Mouse (Mus musculus) layer of hippocampus, postnatal 10 days (tissue): ENCODE results near the gene Slc26a1. TPM values are rescaled to one million over a fixed set of nuclear protein-coding genes. Genes with fewer than 3 reads are reported as not detected.

Experiments
- DNase-seq, 2 experiments: peaks; one replicate each; pipeline ENCODE4 v3.0.0; 2021; ENCODE audit warnings: low spot score in 2 of 2
- long read RNA-seq: library from polyadenylated mRNA; stranded (forward); transcript quantifications from one replicate; pipeline ENCODE4 v2.0.0, GENCODE M21; 2023
- total RNA-seq, 2 experiments: library from RNA; stranded (reverse); gene quantifications; 2 replicates each; pipeline ENCODE4 v1.2.3; 2021

The Slc26a1 gene
- total RNA-seq = 1 to 10 TPM; 2.6 to 3.2 TPM
- long read RNA-seq = 0 reads

- DNase-seq = no peak
Observed at GRCm38 (mm10) chr5:108675251-108675816, at the start of gene Slc26a1. Slc26a1 (minus strand) TSS chr5:108675569.

DNA sequence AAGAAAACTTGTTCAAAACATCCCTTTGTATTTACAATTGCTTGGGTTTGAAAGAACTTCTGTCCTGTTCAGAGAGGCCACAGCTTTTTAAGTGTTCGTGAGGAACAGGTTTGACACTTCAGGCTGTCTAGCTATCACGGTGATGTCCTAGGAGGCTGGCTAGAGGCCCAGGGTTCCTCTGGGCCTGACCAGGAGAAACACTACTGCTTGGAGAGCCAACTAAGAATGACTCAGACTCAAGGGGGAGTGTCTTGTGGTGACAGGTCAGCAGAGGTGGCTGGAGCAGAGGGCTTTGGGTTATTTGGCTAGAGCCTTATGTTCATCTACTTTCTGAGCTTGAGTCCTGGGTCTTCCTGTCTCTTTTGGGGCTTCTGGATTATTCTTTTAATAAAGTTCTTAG, 48.6 kb upstream of the Slc26a1 start:
- DNase-seq = no peak

GRCm38 (mm10) chr5:108719761-108720160, 44.4 kb upstream of the Slc26a1 start:
- no peak for DNase-seq

DNA sequence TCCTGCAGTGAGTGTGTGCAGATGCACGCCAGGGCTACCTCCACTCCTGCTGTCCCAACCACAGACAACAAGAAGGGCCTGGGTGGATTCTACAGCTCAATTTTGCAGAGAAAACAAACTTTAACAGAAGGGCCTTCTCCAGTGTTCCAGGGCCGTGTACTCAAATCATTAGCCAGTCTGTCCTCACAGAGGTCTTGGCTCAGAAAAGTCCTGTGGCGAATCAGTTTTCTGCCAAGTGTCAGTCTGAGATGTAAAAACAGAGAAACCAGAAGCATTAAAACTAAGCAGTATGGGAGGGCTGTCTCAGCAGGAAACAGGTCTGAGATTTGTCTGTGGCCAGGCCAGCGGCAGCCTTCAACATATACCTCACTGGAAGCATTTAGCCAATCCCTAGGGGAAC, 42.7 kb upstream of the Slc26a1 start:
- DNase-seq = no peak

DNA sequence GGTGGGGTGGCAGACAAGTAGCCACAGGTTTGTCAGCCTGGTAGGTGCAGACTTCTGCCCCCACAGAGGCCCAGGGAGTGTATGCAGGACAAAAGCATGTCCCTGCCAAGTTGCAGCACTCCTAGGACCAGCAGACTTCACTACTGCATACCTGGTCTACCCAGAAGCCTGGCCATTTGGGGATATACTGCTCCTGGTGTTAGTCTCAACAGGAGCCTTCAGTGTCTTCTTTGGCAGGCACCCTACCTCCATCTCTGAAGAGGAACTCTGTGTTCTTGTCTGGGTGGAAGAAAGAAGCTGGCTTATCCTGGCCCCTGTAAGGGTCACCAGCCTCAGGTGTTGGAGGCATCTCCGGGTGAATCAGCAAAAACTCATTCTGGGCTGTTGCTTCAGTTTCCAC, 40.6 kb upstream of the Slc26a1 start:
- no peak for DNase-seq

- peak; percentile 43 to 67 for DNase-seq
Observed at GRCm38 (mm10) chr5:108714149-108714548, 38.8 kb upstream of the Slc26a1 start.

GRCm38 (mm10) chr5:108713691-108714090, 38.3 kb upstream of the Slc26a1 start:
- DNase-seq = no peak

DNA sequence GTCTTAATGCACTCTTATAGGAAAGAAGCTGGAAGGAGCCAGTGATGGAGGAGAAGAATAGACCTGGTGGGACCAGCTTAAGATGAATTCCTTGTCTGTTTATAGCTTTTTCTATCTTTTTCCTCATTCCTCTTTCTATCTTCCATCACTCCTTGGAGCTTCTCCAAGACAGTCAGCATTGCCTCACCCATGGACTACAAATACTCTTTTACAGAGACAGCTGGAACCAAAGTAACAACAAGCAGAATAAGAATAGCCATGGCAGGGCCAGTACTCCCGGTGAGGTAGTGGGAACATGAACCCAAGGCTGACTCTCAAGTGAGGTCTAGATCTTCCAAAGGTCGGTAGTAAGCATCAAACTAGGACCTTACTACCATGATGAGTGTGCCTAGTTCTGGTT, 37.7 kb upstream of the Slc26a1 start:
- DNase-seq = no peak

DNA sequence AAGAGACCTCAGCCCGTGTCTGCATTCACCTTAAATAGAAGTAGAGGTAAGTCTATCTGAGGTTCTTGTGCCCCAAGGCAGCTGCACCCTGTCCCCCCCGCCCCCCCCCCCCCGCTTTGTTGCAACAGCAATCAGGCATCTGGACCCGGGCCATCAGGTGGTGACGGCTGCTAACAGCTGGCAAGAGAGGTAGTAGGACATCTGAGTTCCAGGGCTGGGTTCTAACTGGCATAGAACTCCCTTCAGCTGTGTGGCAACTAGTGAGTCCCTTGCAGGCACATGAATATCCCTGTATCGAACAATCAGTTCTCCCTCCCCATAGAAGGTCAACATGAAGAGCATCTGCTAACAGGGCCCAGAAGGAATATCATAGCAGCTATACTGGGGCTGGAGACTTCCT, 36.6 kb upstream of the Slc26a1 start:
- no peak for DNase-seq

GRCm38 (mm10) chr5:108708981-108709731, 33.8 kb upstream of the Slc26a1 start:
- no peak for DNase-seq

DNA sequence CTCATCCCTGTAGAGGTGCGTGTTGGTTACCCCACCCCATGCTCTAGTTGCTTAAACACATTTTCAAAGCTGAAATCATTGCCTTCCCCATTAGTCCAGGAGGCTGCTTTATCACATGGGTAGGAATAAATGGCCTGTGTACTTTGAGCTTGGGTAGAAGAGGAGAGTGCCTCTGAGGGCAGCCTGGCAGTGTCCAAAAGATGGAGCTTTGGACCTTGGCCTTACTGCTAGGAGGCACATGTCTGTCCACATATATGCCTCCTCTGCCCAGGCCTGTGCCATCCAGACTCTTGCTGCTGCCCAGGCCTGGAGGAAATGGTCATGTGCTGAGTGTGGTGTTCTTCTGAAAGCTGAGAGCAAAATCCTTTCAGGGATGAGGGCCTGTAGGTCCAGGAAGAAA, 33.0 kb upstream of the Slc26a1 start:
- no peak for DNase-seq

- DNase-seq = no peak
Observed at GRCm38 (mm10) chr5:108707758-108708157, 32.4 kb upstream of the Slc26a1 start.

- DNase-seq = no peak
Observed at GRCm38 (mm10) chr5:108703754-108704626, 28.6 kb upstream of the Slc26a1 start.

- no peak for DNase-seq
Observed at GRCm38 (mm10) chr5:108701341-108702021, 26.1 kb upstream of the Slc26a1 start.

DNA sequence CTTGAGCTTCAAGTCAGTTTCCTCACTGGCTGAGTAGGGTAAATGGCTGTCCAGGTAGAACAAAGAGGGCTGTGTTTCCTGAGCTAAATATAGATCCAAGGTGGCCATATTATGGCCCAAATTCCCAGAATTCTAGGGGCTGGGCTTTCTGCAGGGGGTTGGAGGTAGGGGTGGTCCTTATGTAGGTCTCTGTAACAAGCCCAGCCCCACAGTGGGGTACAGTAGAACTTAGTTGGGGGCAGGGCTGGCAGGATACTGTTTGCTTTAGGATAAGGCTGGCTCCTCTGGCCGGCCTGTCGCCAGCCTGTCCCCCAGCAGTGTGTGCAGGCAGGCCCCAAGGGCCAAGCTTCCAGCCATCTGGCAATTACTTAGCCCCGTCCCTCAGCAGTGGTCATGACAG, 25.0 kb upstream of the Slc26a1 start:
- no peak for DNase-seq

DNA sequence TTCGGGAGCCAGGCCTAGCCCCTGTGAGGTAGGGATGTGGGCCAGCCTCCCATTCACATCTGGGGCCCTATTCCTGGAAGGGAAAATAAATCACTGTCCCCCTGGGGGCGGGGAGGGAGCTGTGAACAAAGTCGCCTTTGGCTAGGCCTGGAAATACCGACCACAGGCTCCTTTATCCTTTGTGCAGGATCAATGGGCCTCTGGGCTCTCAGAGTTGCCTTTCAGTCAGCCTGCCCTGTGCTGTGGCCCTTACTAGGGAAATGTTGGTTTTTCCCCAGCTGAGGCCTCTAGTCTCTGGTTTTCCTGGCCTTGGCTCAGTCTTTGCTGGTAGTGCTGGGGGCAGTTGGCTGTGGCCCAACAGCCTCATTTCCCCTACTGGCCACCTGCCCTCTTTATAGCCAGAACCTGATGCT, 22.0 kb upstream of the Slc26a1 start:
- DNase-seq = peak; percentile 50 to 74

GRCm38 (mm10) chr5:108696542-108696941, 21.2 kb upstream of the Slc26a1 start:
- no peak for DNase-seq

GRCm38 (mm10) chr5:108695861-108696260, 20.5 kb upstream of the Slc26a1 start:
- no peak for DNase-seq

DNA sequence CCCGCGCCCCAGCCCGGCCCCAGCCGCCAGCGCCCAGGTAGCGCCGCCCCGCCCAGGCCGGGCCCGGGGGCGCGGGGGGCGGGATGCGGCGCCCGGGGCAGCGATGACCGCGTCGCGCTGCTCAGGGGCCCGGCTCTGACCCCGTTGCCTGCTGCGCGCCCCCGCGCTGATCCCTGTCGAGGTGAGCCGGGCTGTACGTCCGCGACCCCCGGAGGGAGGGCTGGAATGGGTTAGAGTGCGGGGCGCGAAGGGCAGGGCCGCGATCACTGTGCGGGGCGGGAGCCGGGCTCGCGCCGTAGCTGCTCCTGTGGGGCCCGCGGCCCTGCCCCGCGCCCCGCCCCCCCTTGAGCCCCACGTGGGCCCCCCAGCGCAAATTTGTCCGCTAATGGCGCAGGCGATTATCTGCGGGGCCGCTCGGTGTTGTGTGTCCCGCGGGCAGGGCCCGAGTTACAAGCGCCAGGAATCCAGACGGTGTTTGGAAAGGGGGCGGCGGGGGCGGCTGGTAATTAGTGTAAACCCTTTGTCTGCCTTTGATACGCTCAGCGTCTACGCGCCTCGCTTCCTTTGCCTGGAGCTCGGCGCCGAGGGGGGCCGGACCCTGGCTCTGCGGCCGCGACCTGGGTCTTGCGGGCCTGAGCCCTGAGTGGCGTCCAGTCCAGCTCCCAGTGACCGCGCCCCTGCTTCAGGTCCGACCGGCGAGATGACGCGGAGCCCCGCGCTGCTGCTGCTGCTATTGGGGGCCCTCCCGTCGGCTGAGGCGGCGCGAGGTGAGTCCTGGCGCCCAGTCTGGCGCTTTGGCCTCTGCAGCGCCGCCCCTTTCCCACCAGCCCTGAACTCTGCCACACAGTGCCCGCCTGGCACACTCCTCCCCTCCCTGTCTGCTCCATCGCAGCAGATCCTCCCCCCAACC, 19.2 kb upstream of the Slc26a1 start:
- DNase-seq = peak in 1 of 2 experiments; percentile 58

GRCm38 (mm10) chr5:108693872-108694288, 18.5 kb upstream of the Slc26a1 start:
- DNase-seq = peak; percentile 75 to 81
